Mouse (Mus musculus) hematopoietic stem cell, adult 5-6 weeks (primary cell): ENCODE measurements around the gene Maats1. TPM values are rescaled to one million over a fixed set of nuclear protein-coding genes. Genes with fewer than 3 reads are reported as not detected.
"Not testable (repeated sequence)": the region's sequence is repeated elsewhere in the genome, so short reads cannot be mapped to it uniquely, and the experiment has no call there.

Experiments
- ATAC-seq, 2 experiments: fragments of 125-278 bp in 1 of 2; replicated peaks in 1 of 2; 2 replicates each; pipeline ENCODE4 v1.8.0; 2016 to 2017; ENCODE audit warnings: inconsistent platforms in 2 of 2, mild to moderate bottlenecking in 2 of 2, moderate number of reproducible peaks in 2 of 2, low read depth in 1 of 2, moderate TSS enrichment in 1 of 2; ENCODE audit not compliant: low FRiP score in 2 of 2, poor library complexity in 2 of 2, severe bottlenecking in 2 of 2, insufficient read depth in 1 of 2, low TSS enrichment in 1 of 2
- total RNA-seq: library from RNA; stranded (forward); fragments of 172-1452, 232-1000 nt; gene quantifications from 2 replicates; pipeline ENCODE4 v1.2.3, GENCODE M21; 2017

Maats1 gene
- total RNA-seq, 1 experiment from 2014 or later = not detected

GRCm38 (mm10) chr16:38358256-38358812, 16.4 kb upstream of the Maats1 start:
- no peak for ATAC-seq

- ATAC-seq = no peak
Observed at GRCm38 (mm10) chr16:38354185-38354913, 12.4 kb upstream of the Maats1 start.

GRCm38 (mm10) chr16:38353642-38354041, 11.7 kb upstream of the Maats1 start:
- ATAC-seq = no peak

GRCm38 (mm10) chr16:38352851-38353250, 10.9 kb upstream of the Maats1 start:
- ATAC-seq = no peak

DNA sequence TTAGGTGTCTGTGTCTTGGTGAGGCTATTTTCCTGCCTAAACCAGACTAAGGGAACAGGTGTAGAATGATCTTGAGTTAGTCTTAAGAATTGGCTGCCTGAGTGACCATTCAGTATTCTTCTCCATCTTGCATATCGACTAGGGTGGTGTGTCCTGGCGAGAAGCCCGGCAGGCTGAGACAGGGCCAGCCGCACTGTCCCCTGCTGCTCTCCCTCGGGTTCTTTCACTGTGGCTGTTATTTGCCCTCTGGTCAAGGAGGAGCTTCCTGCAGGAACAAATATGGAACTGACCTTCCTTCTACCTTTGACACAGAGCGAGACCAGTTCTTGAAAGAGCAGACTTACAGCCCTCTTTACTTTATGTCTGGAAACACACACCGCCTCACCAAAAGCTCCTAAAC, 10.1 kb upstream of the Maats1 start:
- ATAC-seq = no peak

DNA sequence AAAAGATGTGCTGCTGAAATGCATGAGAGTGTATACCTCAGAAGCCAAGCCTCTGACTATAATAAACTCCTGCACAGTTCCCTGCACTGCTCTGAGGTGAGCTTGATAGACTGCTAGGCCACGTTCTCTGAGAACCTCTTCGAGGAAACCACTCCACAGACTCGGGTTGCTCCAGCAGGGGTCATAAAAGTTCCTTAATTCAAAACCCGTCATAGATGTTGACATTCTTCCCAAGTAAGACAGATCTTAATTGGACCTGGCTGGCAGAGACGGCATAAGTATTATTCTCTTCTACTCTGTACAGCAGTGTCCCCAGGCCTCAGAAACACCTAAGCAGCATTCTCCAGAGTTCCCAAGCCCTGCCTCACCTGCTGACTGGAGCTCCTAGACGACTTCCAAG, 9.0 kb upstream of the Maats1 start:
- ATAC-seq = no peak

GRCm38 (mm10) chr16:38350361-38350855, 8.5 kb upstream of the Maats1 start:
- ATAC-seq = no peak

GRCm38 (mm10) chr16:38349881-38350280, 7.9 kb upstream of the Maats1 start:
- no peak for ATAC-seq

DNA sequence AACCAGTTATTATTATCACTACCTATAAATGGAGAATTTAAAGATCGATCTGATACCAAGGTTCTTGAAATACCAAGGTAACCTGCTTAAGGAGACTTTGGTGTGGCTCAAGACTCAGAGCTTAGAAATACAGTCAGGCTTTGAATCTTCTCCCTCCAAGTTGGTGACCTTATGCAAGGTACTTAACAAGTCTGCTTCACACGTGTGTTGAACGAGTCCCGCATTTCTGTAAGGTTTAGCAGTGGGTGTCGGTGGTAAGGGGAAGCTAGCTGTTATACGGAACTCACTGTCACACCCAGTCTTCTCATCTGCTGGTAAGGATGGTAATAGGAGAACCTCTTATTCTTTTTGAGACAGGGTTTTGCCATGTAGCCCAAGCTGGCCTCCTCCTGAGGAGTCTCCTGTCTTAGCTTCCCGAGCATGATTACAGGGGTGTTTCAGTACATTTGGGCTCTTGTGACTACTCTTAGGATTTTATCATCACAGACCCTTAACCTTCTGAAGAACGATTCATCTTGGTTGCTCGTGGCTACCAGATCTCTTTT, 6.3 kb upstream of the Maats1 start:
- no peak for ATAC-seq

GRCm38 (mm10) chr16:38347588-38347987, 5.6 kb upstream of the Maats1 start:
- ATAC-seq = no peak

GRCm38 (mm10) chr16:38346529-38347325, 4.8 kb upstream of the Maats1 start, which contains the start of the genes Cox17 and Gm21987:
Gene Cox17 (plus strand): TSS chr16:38346991.
Gene Gm21987 (plus strand): TSS chr16:38347040.
- ATAC-seq = peak; percentile 95 to 99

GRCm38 (mm10) chr16:38344941-38345725, 3.2 kb upstream of the Maats1 start:
- no peak for ATAC-seq

- ATAC-seq = not testable (repeated sequence)
Observed at GRCm38 (mm10) chr16:38338077-38338476, 3.9 kb downstream of the Maats1 start.

DNA sequence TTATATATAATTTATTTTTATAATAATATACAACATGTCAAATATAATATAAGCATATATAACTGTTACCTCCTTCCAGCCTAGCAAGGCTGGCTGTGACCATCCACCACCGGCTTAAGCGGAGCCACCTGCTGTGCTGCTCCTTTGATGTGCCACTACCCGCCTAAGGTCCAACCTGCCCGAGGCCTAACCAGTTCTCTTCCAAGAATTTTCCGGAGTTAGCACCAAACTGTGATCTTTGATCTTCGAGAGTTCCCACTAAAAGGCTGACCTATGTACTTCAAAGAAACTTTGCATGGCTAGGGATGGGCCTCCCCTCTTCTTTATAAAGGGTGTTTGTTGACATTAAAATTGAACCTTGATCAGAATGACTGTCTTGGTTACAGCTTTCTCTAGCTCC, 7.5 kb downstream of the Maats1 start:
- no peak for ATAC-seq

- ATAC-seq = no peak
Observed at GRCm38 (mm10) chr16:38329340-38329739, 12.6 kb downstream of the Maats1 start.

- ATAC-seq = no peak
Observed at GRCm38 (mm10) chr16:38326778-38327397, 15.1 kb downstream of the Maats1 start.

GRCm38 (mm10) chr16:38324311-38324710, 17.6 kb downstream of the Maats1 start:
- ATAC-seq = no peak
